Mouse (Mus musculus) hindbrain, embryonic 11.5 days (tissue): ENCODE data around the gene Fgf23. TPM values are rescaled to one million over a fixed set of nuclear protein-coding genes. Genes with fewer than 3 reads are reported as not detected.

Source experiments
- ATAC-seq: fragments of 200-750 bp; cut with Nextera tagmentation; 2 replicates; pipeline ENCODE4 v1.8.0; 2017; ENCODE audit warnings: mild to moderate bottlenecking, moderate TSS enrichment, moderate library complexity; ENCODE audit not compliant: low FRiP score
- DNase-seq: peaks from one replicate; pipeline ENCODE4 v3.0.0-alpha.2; 2015; ENCODE audit warnings: low spot score
- H3K27ac ChIP-seq: fragments of 300-500 bp; sonication (generic); 2 replicates; pipeline ENCODE4 v1.5.1; 2014; ENCODE audit warnings: mild to moderate bottlenecking, low read depth, low read length
- H3K27me3 ChIP-seq: fragments of 300-500 bp; sonication (generic); 2 replicates; pipeline ENCODE4 v1.6.1; 2014; ENCODE audit warnings: mild to moderate bottlenecking, low read length, moderate library complexity, mixed read lengths; ENCODE audit not compliant: control insufficient read depth, insufficient read depth
- H3K36me3 ChIP-seq: fragments of 300-500 bp; sonication (generic); 2 replicates; pipeline ENCODE4 v1.6.1; 2014; ENCODE audit warnings: mild to moderate bottlenecking, low read length, moderate library complexity, mixed read lengths; ENCODE audit not compliant: control insufficient read depth, insufficient read depth
- H3K4me1 ChIP-seq: fragments of 300-500 bp; sonication (generic); replicated peaks from 2 replicates; pipeline ENCODE4 v1.6.1; 2014; ENCODE audit warnings: low read length, mixed read lengths; ENCODE audit not compliant: control insufficient read depth, insufficient read depth
- H3K4me2 ChIP-seq: fragments of 300-500 bp; sonication (generic); replicated peaks from 2 replicates; pipeline ENCODE4 v1.6.1; 2014; ENCODE audit warnings: mild to moderate bottlenecking, low read depth, low read length
- H3K4me3 ChIP-seq: fragments of 300-500 bp; sonication (generic); 2 replicates; pipeline ENCODE4 v1.5.1; 2014; ENCODE audit warnings: low read depth, low read length
- H3K9ac ChIP-seq: fragments of 300-500 bp; sonication (generic); 2 replicates; pipeline ENCODE4 v1.6.1; 2014; ENCODE audit warnings: low read depth, low read length
- H3K9me3 ChIP-seq: fragments of 300-500 bp; sonication (generic); 2 replicates; pipeline ENCODE4 v1.6.1; 2016; ENCODE audit warnings: low read length; ENCODE audit not compliant: control insufficient read depth
- WGBS: fragments of 180-500 bp; shearing (Covaris S2); extraction: QIAGEN DNeasy Blood & Tissue Kit; methylation state at CpG from one replicate; pipeline ENCODE4 v1.1.7; 2014; 5-methylcytosine and 5-hydroxymethylcytosine counted together
- polyA plus RNA-seq: library from polyadenylated mRNA; unstranded; fragments of >200 nt; fragmentation: Nextera tagmentation; extraction: Ambion mirVana; gene quantifications from 2 replicates; pipeline ENCODE4 v1.2.1, GENCODE M21; 2014

Gene Fgf23
- polyA plus RNA-seq, 1 experiment from 2014 or later: not detected

- H3K27ac ChIP-seq: no peak overlapping the region
- no peak overlapping the region for H3K4me3 ChIP-seq
- peaks cover 7% of the 10 kb centered on the region; the same call in 1 of the 2 replicates for H3K4me1 ChIP-seq
- 44% methylated on average over 5 of the region's 5 CpGs for WGBS
- no peak for ATAC-seq
- no peaks in the 10 kb centered on the region for H3K27me3 ChIP-seq
- no peaks in the 10 kb centered on the region for H3K9me3 ChIP-seq
- H3K4me2 ChIP-seq: no peak overlapping the region
- no peak overlapping the region for H3K9ac ChIP-seq
- no peaks in the 10 kb centered on the region for H3K36me3 ChIP-seq
- DNase-seq: no peak
Observed at GRCm38 (mm10) chr6:127106726-127107125, 34.0 kb downstream of the Fgf23 start.

- Histone ChIP-seq H3K9ac (no peak overlapping the region), H3K27ac (no peak overlapping the region), H3K4me3 (no peak overlapping the region), H3K4me1 (peaks cover 7% of the 10 kb centered on the region; the same call in 1 of the 2 replicates), H3K4me2 (no peak overlapping the region), H3K9me3 (no peaks in the 10 kb centered on the region), H3K36me3 (no peaks in the 10 kb centered on the region), H3K27me3 (no peaks in the 10 kb centered on the region)
- DNase-seq (no peak), ATAC-seq (no peak)
Observed at GRCm38 (mm10) chr6:127107413-127107812, 34.7 kb downstream of the Fgf23 start.

- ATAC-seq (no peak), DNase-seq (peak; percentile 17)
- H3K27ac ChIP-seq: no peak overlapping the region
- no peaks in the 10 kb centered on the region for H3K9me3 ChIP-seq
- H3K36me3 ChIP-seq: no peaks in the 10 kb centered on the region
- peak overlapping the region; percentile 43 for H3K4me3 ChIP-seq
- H3K9ac ChIP-seq: peak overlapping the region; percentile 48
- peak overlapping the region; percentile 70 for H3K4me2 ChIP-seq
- 43% methylated on average over 20 of the region's 20 CpGs for WGBS
- no peaks in the 10 kb centered on the region for H3K27me3 ChIP-seq
- peaks cover 7% of the 10 kb centered on the region; the same call in 1 of the 2 replicates for H3K4me1 ChIP-seq
Observed at GRCm38 (mm10) chr6:127108368-127109060, 35.8 kb downstream of the Fgf23 start.

DNA sequence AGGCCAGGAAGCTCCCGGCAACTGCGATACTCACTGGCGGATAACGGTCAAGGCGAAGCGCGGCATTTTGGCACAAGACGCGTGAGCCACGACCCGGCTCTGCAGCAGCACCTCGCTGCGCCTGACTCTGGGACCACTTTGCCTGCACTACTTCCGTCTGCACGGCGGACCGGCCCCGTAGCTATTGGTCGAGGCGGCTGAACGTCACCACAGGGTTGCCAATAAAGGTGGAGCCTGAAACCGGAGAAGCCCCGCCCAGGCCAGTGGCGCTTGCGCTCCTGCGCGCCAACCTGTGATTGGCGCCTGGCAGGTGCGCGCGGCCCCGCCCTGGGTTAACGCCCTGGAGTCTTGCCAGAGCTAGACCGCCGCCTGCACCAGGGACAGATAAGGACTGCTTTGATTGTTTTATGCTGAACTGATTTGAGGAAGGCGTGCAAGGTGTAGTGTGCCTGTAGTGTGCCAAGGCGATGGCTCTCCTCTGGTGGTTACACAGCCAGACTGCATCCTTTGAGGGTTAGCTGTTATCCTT is 36.8 kb downstream of the Fgf23 start, which contains the start of gene Tigar:
TSS of gene Tigar (minus strand) at position 156 of the 529 bp plus-strand sequence.
- H3K27me3 ChIP-seq: no peaks in the 10 kb centered on the region
- H3K27ac ChIP-seq: no peak within 1 kb of the TSS
- peak; percentile 93 for DNase-seq
- peak; percentile 99 for ATAC-seq
- H3K9ac ChIP-seq: peak within 1 kb of the TSS; percentile 48
- no peaks in the 10 kb centered on the region for H3K9me3 ChIP-seq
- no peaks in the 10 kb centered on the region for H3K36me3 ChIP-seq
- H3K4me2 ChIP-seq: peak within 1 kb of the TSS; percentile 70
- peak within 1 kb of the TSS; percentile 43 for H3K4me3 ChIP-seq
- under 1% methylated on average over 37 of the region's 37 CpGs for WGBS
- peaks cover 7% of the 10 kb centered on the region; the same call in 1 of the 2 replicates for H3K4me1 ChIP-seq

DNA sequence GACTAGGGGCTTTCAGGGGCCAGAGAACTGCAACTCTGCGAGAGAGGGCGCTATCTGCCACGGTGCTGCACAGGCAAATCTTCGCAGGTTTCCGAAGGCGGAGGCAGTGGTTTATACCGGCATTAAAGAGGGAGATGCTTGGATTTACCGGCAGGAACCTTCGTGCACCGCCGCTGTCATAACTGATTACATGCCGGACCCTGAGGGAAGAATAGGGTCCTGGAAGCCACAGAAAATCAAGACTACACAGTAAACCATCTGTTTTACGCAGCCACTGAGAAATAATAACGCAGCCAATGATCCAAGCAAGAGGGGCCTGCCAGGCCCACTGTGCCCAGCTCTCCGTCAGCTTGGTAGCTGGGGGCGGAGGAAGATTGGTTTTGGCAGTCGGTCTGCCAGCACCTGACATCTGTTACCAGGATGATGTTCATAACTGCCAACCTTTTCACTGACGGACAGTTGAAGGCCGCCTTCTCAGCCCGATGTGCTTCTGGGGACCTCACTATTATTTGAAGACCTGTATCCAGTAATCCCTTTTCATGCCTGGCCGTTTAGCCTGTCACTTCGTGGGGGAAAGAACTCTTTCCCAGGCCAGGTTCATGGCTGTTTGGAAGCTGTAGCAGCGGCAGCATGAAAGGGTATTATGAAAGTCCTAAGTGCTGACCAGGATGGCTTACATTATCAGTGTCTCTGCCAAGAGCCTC is 42.2 kb downstream of the Fgf23 start:
- ATAC-seq (no peak), DNase-seq (no peak)
- no peaks in the 10 kb centered on the region for H3K36me3 ChIP-seq
- H3K9ac ChIP-seq: no peak overlapping the region
- no peaks in the 10 kb centered on the region for H3K9me3 ChIP-seq
- no peak overlapping the region for H3K27ac ChIP-seq
- no peak overlapping the region for H3K4me3 ChIP-seq
- 69% methylated on average over 23 of the region's 23 CpGs for WGBS
- no peaks in the 10 kb centered on the region for H3K27me3 ChIP-seq
- no peaks in the 10 kb centered on the region for H3K4me1 ChIP-seq
- no peak overlapping the region for H3K4me2 ChIP-seq

- H3K27me3 ChIP-seq: no peaks in the 10 kb centered on the region
- DNase-seq: no peak
- H3K4me1 ChIP-seq: no peaks in the 10 kb centered on the region
- no peak overlapping the region for H3K27ac ChIP-seq
- 80% methylated on average over 4 of the region's 4 CpGs for WGBS
- no peak overlapping the region for H3K4me2 ChIP-seq
- ATAC-seq: no peak
- 0 out of 2 replicates have a peak, but pooled peaks cover 3% of the 10 kb centered on the region for H3K36me3 ChIP-seq
- no peaks in the 10 kb centered on the region for H3K9me3 ChIP-seq
- no peak overlapping the region for H3K4me3 ChIP-seq
- no peak overlapping the region for H3K9ac ChIP-seq
Observed at GRCm38 (mm10) chr6:127122221-127122806, 49.6 kb downstream of the Fgf23 start.

DNA sequence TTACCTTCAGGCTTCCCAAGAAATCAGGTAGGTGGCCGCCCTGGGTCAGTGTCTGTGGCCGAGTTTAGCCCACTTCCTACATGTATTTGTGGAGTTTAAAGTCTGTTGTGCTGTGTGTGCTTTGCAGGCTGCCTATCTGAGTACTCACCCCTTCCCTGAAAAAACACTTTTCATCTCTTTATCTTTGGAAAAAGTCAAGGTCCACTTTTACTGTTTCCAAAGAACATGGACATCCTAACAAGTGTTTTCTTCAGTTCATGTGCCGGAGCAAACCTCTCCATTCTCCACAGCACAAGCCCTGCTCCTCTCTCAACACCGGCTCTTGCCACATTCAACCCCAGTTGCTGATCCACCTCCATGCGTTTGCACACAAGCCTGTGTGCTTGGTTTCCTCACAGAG is 50.3 kb downstream of the Fgf23 start:
- no peak for ATAC-seq
- no peaks in the 10 kb centered on the region for H3K9me3 ChIP-seq
- H3K4me3 ChIP-seq: no peak overlapping the region
- H3K9ac ChIP-seq: no peak overlapping the region
- 87% methylated on average over 5 of the region's 5 CpGs for WGBS
- no peak overlapping the region for H3K4me2 ChIP-seq
- H3K27me3 ChIP-seq: no peaks in the 10 kb centered on the region
- H3K36me3 ChIP-seq: 0 out of 2 replicates have a peak, but pooled peaks cover 3% of the 10 kb centered on the region
- no peak overlapping the region for H3K27ac ChIP-seq
- no peak for DNase-seq
- no peaks in the 10 kb centered on the region for H3K4me1 ChIP-seq

GRCm38 (mm10) chr6:127123506-127123905 is 50.8 kb downstream of the Fgf23 start:
- Histone ChIP-seq H3K4me3 (no peak overlapping the region), H3K9me3 (no peaks in the 10 kb centered on the region), H3K9ac (no peak overlapping the region), H3K27me3 (no peaks in the 10 kb centered on the region), H3K4me2 (no peak overlapping the region), H3K27ac (no peak overlapping the region), H3K4me1 (no peaks in the 10 kb centered on the region), H3K36me3 (0 out of 2 replicates have a peak, but pooled peaks cover 5% of the 10 kb centered on the region)
- 90% methylated on average over 7 of the region's 7 CpGs for WGBS
- DNase-seq (no peak), ATAC-seq (no peak)
